Mouse (Mus musculus) forebrain, embryonic 16.5 days (tissue): ENCODE measurements at regions not wholly inside any gene's neighbourhood (a gene's known extent, or its start where the extent isn't known, plus 50 kb on each side); places are given as distances from the start of the nearest gene placed in this dataset.

Source experiments
- ATAC-seq: fragments of 200-750 bp; cut with Nextera tagmentation; 2 replicates; pipeline ENCODE4 v1.8.0; 2017; ENCODE audit warnings: mild to moderate bottlenecking, moderate library complexity
- H3K27ac ChIP-seq: fragments of 300-500 bp; sonication (generic); 2 replicates; pipeline ENCODE4 v1.5.1; 2014; ENCODE audit warnings: low read length, control low read depth
- H3K27me3 ChIP-seq: fragments of 300-500 bp; sonication (generic); replicated peaks from 2 replicates; pipeline ENCODE4 v1.6.1; 2014; ENCODE audit warnings: low read length; ENCODE audit not compliant: control insufficient read depth, insufficient read depth
- H3K36me3 ChIP-seq: fragments of 300-500 bp; sonication (generic); 2 replicates; pipeline ENCODE4 v1.6.1; 2014; ENCODE audit not compliant: control insufficient read depth, insufficient read depth
- H3K4me1 ChIP-seq: fragments of 300-500 bp; sonication (generic); replicated peaks from 2 replicates; pipeline ENCODE4 v1.6.1; 2014; ENCODE audit warnings: low read length; ENCODE audit not compliant: control insufficient read depth, insufficient read depth
- H3K4me2 ChIP-seq: fragments of 300-500 bp; sonication (generic); 2 replicates; pipeline ENCODE4 v1.6.1; 2014; ENCODE audit warnings: mild to moderate bottlenecking, low read length, control low read depth
- H3K4me3 ChIP-seq: fragments of 300-500 bp; sonication (generic); replicated peaks from 2 replicates; pipeline ENCODE4 v1.5.1; 2014; ENCODE audit warnings: mild to moderate bottlenecking, low read length, control low read depth
- H3K9ac ChIP-seq: fragments of 300-500 bp; sonication (generic); replicated peaks from 2 replicates; pipeline ENCODE4 v1.6.1; 2014; ENCODE audit warnings: low read depth, low read length, control low read depth
- H3K9me3 ChIP-seq: fragments of 300-500 bp; sonication (generic); 2 replicates; pipeline ENCODE4 v1.6.1; 2016; ENCODE audit warnings: low read length; ENCODE audit not compliant: control insufficient read depth
- WGBS: fragments of 180-500 bp; shearing (Covaris S2); extraction: QIAGEN DNeasy Blood & Tissue Kit; methylation state at CpG from one replicate; pipeline ENCODE4 v1.1.7; 2014; 5-methylcytosine and 5-hydroxymethylcytosine counted together

- WGBS, result 71% methylated on average over 1 of the region's 1 CpGs
- no peak overlapping the region for H3K27ac ChIP-seq
- no peaks in the 10 kb centered on the region for H3K27me3 ChIP-seq
- no peak overlapping the region for H3K9ac ChIP-seq
- ATAC-seq, result no peak
- H3K4me1 ChIP-seq, result no peaks in the 10 kb centered on the region
- H3K9me3 ChIP-seq, result no peaks in the 10 kb centered on the region
- H3K4me3 ChIP-seq, result no peak overlapping the region
- H3K36me3 ChIP-seq, result no peaks in the 10 kb centered on the region
- H3K4me2 ChIP-seq, result no peak overlapping the region
Observed at GRCm38 (mm10) chr16:9253054-9253453, 423.2 kb downstream of the 1810013L24Rik start.

GRCm38 (mm10) chr16:9255351-9255750, 425.5 kb downstream of the 1810013L24Rik start:
- Histone ChIP-seq H3K4me1 (no peaks in the 10 kb centered on the region), H3K36me3 (no peaks in the 10 kb centered on the region), H3K4me2 (no peak overlapping the region), H3K27ac (no peak overlapping the region), H3K9me3 (no peaks in the 10 kb centered on the region), H3K4me3 (no peak overlapping the region), H3K27me3 (no peaks in the 10 kb centered on the region), H3K9ac (no peak overlapping the region)
- ATAC-seq, result no peak
- 50% methylated on average over 3 of the region's 3 CpGs for WGBS

- Histone ChIP-seq H3K4me2 (no peak overlapping the region), H3K4me3 (no peak overlapping the region), H3K27ac (no peak overlapping the region), H3K9me3 (no peaks in the 10 kb centered on the region), H3K36me3 (no peaks in the 10 kb centered on the region), H3K4me1 (no peaks in the 10 kb centered on the region), H3K9ac (no peak overlapping the region), H3K27me3 (no peaks in the 10 kb centered on the region)
- ATAC-seq, result no peak
- 84% methylated on average over 3 of the region's 3 CpGs for WGBS
Observed at GRCm38 (mm10) chr16:9260966-9261365, 431.1 kb downstream of the 1810013L24Rik start.

- WGBS, result 44% methylated on average over 3 of the region's 3 CpGs
- H3K9ac ChIP-seq, result no peak overlapping the region
Observed at GRCm38 (mm10) chr16:9264554-9265145, 434.8 kb downstream of the 1810013L24Rik start.

GRCm38 (mm10) chr16:9267204-9267603, 437.3 kb downstream of the 1810013L24Rik start:
- no peak for ATAC-seq
- H3K4me3 ChIP-seq, result no peak overlapping the region
- no peaks in the 10 kb centered on the region for H3K9me3 ChIP-seq
- H3K9ac ChIP-seq, result no peak overlapping the region
- no peaks in the 10 kb centered on the region for H3K36me3 ChIP-seq
- no peak overlapping the region for H3K4me2 ChIP-seq
- no peaks in the 10 kb centered on the region for H3K4me1 ChIP-seq
- H3K27me3 ChIP-seq, result no peaks in the 10 kb centered on the region
- no peak overlapping the region for H3K27ac ChIP-seq

More at GRCm38 (mm10) chr16:9264554-9265145, 434.8 kb downstream of the 1810013L24Rik start:
- no peak for ATAC-seq
- no peak overlapping the region for H3K4me2 ChIP-seq
- H3K36me3 ChIP-seq, result no peaks in the 10 kb centered on the region
- H3K27me3 ChIP-seq, result no peaks in the 10 kb centered on the region
- H3K27ac ChIP-seq, result no peak overlapping the region
- no peak overlapping the region for H3K4me3 ChIP-seq
- H3K4me1 ChIP-seq, result no peaks in the 10 kb centered on the region
- no peaks in the 10 kb centered on the region for H3K9me3 ChIP-seq

GRCm38 (mm10) chr16:9270099-9270498, 440.2 kb downstream of the 1810013L24Rik start:
- Histone ChIP-seq H3K9ac (no peak overlapping the region), H3K4me3 (no peak overlapping the region), H3K4me1 (no peaks in the 10 kb centered on the region), H3K36me3 (no peaks in the 10 kb centered on the region), H3K27me3 (no peaks in the 10 kb centered on the region), H3K9me3 (no peaks in the 10 kb centered on the region), H3K4me2 (no peak overlapping the region), H3K27ac (no peak overlapping the region)
- ATAC-seq, result no peak
- 59% methylated on average over 3 of the region's 3 CpGs for WGBS

- Histone ChIP-seq H3K4me3 (no peak overlapping the region), H3K9ac (no peak overlapping the region), H3K9me3 (no peaks in the 10 kb centered on the region), H3K4me1 (no peaks in the 10 kb centered on the region), H3K36me3 (no peaks in the 10 kb centered on the region), H3K27ac (no peak overlapping the region), H3K27me3 (no peaks in the 10 kb centered on the region), H3K4me2 (no peak overlapping the region)
- 85% methylated on average over 1 of the region's 1 CpGs for WGBS
- ATAC-seq, result no peak
Observed at GRCm38 (mm10) chr16:9270671-9271070, 440.8 kb downstream of the 1810013L24Rik start.

- Histone ChIP-seq H3K9ac (no peak overlapping the region), H3K27ac (no peak overlapping the region), H3K27me3 (no peaks in the 10 kb centered on the region), H3K4me3 (no peak overlapping the region), H3K4me2 (no peak overlapping the region), H3K4me1 (no peaks in the 10 kb centered on the region), H3K36me3 (no peaks in the 10 kb centered on the region), H3K9me3 (no peaks in the 10 kb centered on the region)
- WGBS, result 51% methylated on average over 6 of the region's 6 CpGs
- no peak for ATAC-seq
Observed at GRCm38 (mm10) chr16:9273751-9274300, 443.9 kb downstream of the 1810013L24Rik start.

- H3K27me3 ChIP-seq, result no peaks in the 10 kb centered on the region
- no peak for ATAC-seq
- no peak overlapping the region for H3K4me2 ChIP-seq
- no peak overlapping the region for H3K27ac ChIP-seq
- no peaks in the 10 kb centered on the region for H3K36me3 ChIP-seq
- WGBS, result 78% methylated on average over 7 of the region's 7 CpGs
- no peak overlapping the region for H3K9ac ChIP-seq
- H3K4me3 ChIP-seq, result no peak overlapping the region
- no peaks in the 10 kb centered on the region for H3K9me3 ChIP-seq
- no peaks in the 10 kb centered on the region for H3K4me1 ChIP-seq
Observed at GRCm38 (mm10) chr16:9274583-9275100, 444.7 kb downstream of the 1810013L24Rik start.
